Mouse (Mus musculus): Measurements from ENCODE around the gene Plxna3. TPM values are rescaled to one million over a fixed set of nuclear protein-coding genes. Genes with fewer than 3 reads are reported as not detected.

Plxna3 gene
- total RNA-seq (2012; rRNA removed) (2.6 and 4.9 TPM in 2 replicates), total RNA-seq (2014; rRNA removed) (1.4 and 2.0 TPM in 2 replicates), polyA plus RNA-seq (2012; ENCODE audit: insufficient read length, low read depth) (4.1 and 5.0 TPM in 2 replicates)

GRCm38 (mm10) chrX:74328725-74329161, at the start of gene Plxna3:
TSS of gene Plxna3 (plus strand) at chrX:74329066.
- no peaks in the 10 kb centered on the region for H3K27me3 ChIP-seq (replicated peaks)

GRCm38 (mm10) chrX:74281041-74281731, 47.7 kb upstream of the Plxna3 start:
- in situ Hi-C loops (cut with MboI; ENCODE audit: low pct_ligation_motif_present, low pct_unique_long_range_greater_than_20kb, low sequenced_read_pairs), result no loop called here
- dilution Hi-C loops (cut with MboI; ENCODE audit: extremely low pct_ligation_motif_present, extremely low pct_unique_long_range_greater_than_20kb, low sequenced_read_pairs), result no loop called here
- Histone ChIP-seq H3K4me3 (replicated peaks in 1 of 3; ENCODE audit: low read depth in 2 of 3, low read length in 2 of 3, poor library complexity in 1 of 3) (peak overlapping the region; percentile 71 to 97 (median 76)), H3K36me3 (replicated peaks in 1 of 2; ENCODE audit: control insufficient read depth in 1 of 2, insufficient read depth in 1 of 2, low read length in 1 of 2) (peaks cover 0 to 14% of the 10 kb centered on the region in 2 experiments), H3K27me3 (replicated peaks) (no peaks in the 10 kb centered on the region), H3K4me1 (ENCODE audit: control insufficient read depth in 1 of 2, insufficient read depth in 2 of 2) (peaks cover 0 to 10% of the 10 kb centered on the region in 2 experiments; a peak in 2 of 4 replicates), H3K9me3 (replicated peaks; ENCODE audit: low read length) (no peaks in the 10 kb centered on the region), H3K4me2 (ENCODE audit: insufficient read depth, low read depth, poor library complexity, severe bottlenecking) (peak overlapping the region; percentile 77), H3K9ac (ENCODE audit: insufficient read depth, low read depth) (peak overlapping the region; percentile 31; the same call in 1 of the 2 replicates), H3K27ac (ENCODE audit: insufficient read depth, low read depth) (no peak overlapping the region), H3K79me2 (replicated peaks; ENCODE audit: control insufficient read depth, extremely low read depth, insufficient read depth, poor library complexity, severe bottlenecking) (peaks cover 11% of the 10 kb centered on the region)
- no peak for DNase-seq (ENCODE audit: extremely low read depth)
- TF ChIP-seq GABPA (IDR thresholded peaks at IDR 0.05; ENCODE audit: insufficient replicate concordance, low read depth, low read length) (no peak), NRF1 (IDR thresholded peaks at IDR 0.05; ENCODE audit: low read depth, low read length) (no peak), ZKSCAN1 (IDR thresholded peaks at IDR 0.05; ENCODE audit: borderline replicate concordance, low read depth, low read length) (no peak), POLR2AphosphoS2 (IDR thresholded peaks at IDR 0.05; ENCODE audit: low read depth, low read length) (no peak), TCF12 (IDR thresholded peaks at IDR 0.05; ENCODE audit: low read depth, low read length) (no peak), ZNF384 (IDR thresholded peaks at IDR 0.05; ENCODE audit: low read depth, low read length) (no peak), E2F4 (IDR thresholded peaks at IDR 0.05; ENCODE audit: insufficient replicate concordance, low read depth, low read length) (no peak), HCFC1 (IDR thresholded peaks at IDR 0.05; ENCODE audit: low read depth, low read length) (no peak), MAX (IDR thresholded peaks at IDR 0.05; ENCODE audit: low read length) (no peak)

More at GRCm38 (mm10) chrX:74328725-74329161, at the start of gene Plxna3:
- H3K9me3 ChIP-seq (replicated peaks; ENCODE audit: low read length), result no peaks in the 10 kb centered on the region
- H3K4me3 ChIP-seq (replicated peaks in 1 of 3; ENCODE audit: low read depth in 2 of 3, low read length in 2 of 3, poor library complexity in 1 of 3), result peak within 1 kb of the TSS; percentile 39 to 53 (median 41)
- H3K9ac ChIP-seq (ENCODE audit: insufficient read depth, low read depth), result peak within 1 kb of the TSS; percentile 64
- dilution Hi-C loops (cut with MboI; ENCODE audit: extremely low pct_ligation_motif_present, extremely low pct_unique_long_range_greater_than_20kb, low sequenced_read_pairs) (no loop called here), in situ Hi-C loops (cut with MboI; ENCODE audit: low pct_ligation_motif_present, low pct_unique_long_range_greater_than_20kb, low sequenced_read_pairs) (no loop called here)
- peaks cover 0 to 15% of the 10 kb centered on the region in 2 experiments for H3K36me3 ChIP-seq (replicated peaks in 1 of 2; ENCODE audit: control insufficient read depth in 1 of 2, insufficient read depth in 1 of 2, low read length in 1 of 2)
- no peak within 1 kb of the TSS for H3K27ac ChIP-seq (ENCODE audit: insufficient read depth, low read depth)
- DNase-seq (ENCODE audit: extremely low read depth), result peak; percentile 40
- TF ChIP-seq CHD1 (IDR thresholded peaks at IDR 0.05; ENCODE audit: low read depth, low read length), result peak; percentile 92; the same call in 1 of the 2 replicates
- no peak for TF ChIP-seq MAFK (IDR thresholded peaks at IDR 0.05; ENCODE audit: insufficient replicate concordance, low read length)
- peak; percentile 50; the same call in 1 of the 2 replicates for TF ChIP-seq NELFE (IDR thresholded peaks at IDR 0.05; ENCODE audit: low read depth, low read length)
- TF ChIP-seq EP300 (IDR thresholded peaks at IDR 0.05; ENCODE audit: low read length), result no peak
- TF ChIP-seq JUND (conservative IDR thresholded peaks at IDR 0.05; ENCODE audit: low read depth, low read length), result no peak
- no peak for TF ChIP-seq ZKSCAN1 (IDR thresholded peaks at IDR 0.05; ENCODE audit: borderline replicate concordance, low read depth, low read length)
- TF ChIP-seq ETS1 (conservative IDR thresholded peaks at IDR 0.05; ENCODE audit: low read depth, low read length), result no peak; the same call in 1 of the 2 replicates
- 0 out of 2 replicates have a peak, but pooled peaks have one; percentile 14 for TF ChIP-seq IRF4 (IDR thresholded peaks at IDR 0.05; ENCODE audit: low read depth, low read length)
- TF ChIP-seq HCFC1 (IDR thresholded peaks at IDR 0.05; ENCODE audit: low read depth, low read length), result peak; percentile 39; the same call in 1 of the 2 replicates
- TF ChIP-seq ZC3H11A (IDR thresholded peaks at IDR 0.05; ENCODE audit: low read depth, low read length), result no peak
- TF ChIP-seq POLR2AphosphoS2 (IDR thresholded peaks at IDR 0.05; ENCODE audit: low read depth, low read length), result no peak
- TF ChIP-seq KAT2A (IDR thresholded peaks at IDR 0.05; ENCODE audit: insufficient replicate concordance, low read length), result no peak
- TF ChIP-seq POLR2A (IDR thresholded peaks at IDR 0.05; ENCODE audit: low read depth, low read length), result peak; percentile 74
- TF ChIP-seq CTCF (conservative IDR thresholded peaks at IDR 0.05 in 1 of 2, IDR thresholded peaks at IDR 0.05 in 1 of 2; ENCODE audit: low read depth in 2 of 2, low read length in 2 of 2), result no peak
- TF ChIP-seq PAX5 (IDR thresholded peaks at IDR 0.05; ENCODE audit: low read length), result no peak
- no peak for TF ChIP-seq JUN (IDR thresholded peaks at IDR 0.05; ENCODE audit: insufficient read depth, low read depth, low read length)
- 0 out of 2 replicates have a peak, but pooled peaks have one; percentile 37 for TF ChIP-seq MYC (IDR thresholded peaks at IDR 0.05; ENCODE audit: low read depth, low read length)
- no peak for TF ChIP-seq RCOR1 (conservative IDR thresholded peaks at IDR 0.05; ENCODE audit: low read depth, low read length)
- no peak for TF ChIP-seq RAD21 (IDR thresholded peaks at IDR 0.05; ENCODE audit: low read depth, low read length)
- TF ChIP-seq USF1 (IDR thresholded peaks at IDR 0.05; ENCODE audit: low read depth, low read length), result no peak
- TF ChIP-seq ELF1 (IDR thresholded peaks at IDR 0.05; ENCODE audit: low read depth, low read length), result no peak
- no peak for TF ChIP-seq GABPA (IDR thresholded peaks at IDR 0.05; ENCODE audit: insufficient replicate concordance, low read depth, low read length)
- TF ChIP-seq SMC3 (IDR thresholded peaks at IDR 0.05; ENCODE audit: low read depth, low read length), result no peak
- no peak for TF ChIP-seq ZMIZ1 (IDR thresholded peaks at IDR 0.05; ENCODE audit: low read depth, low read length)
- 0 out of 2 replicates have a peak, but pooled peaks have one; percentile 26 for TF ChIP-seq MAX (IDR thresholded peaks at IDR 0.05; ENCODE audit: low read length)
- TF ChIP-seq BHLHE40 (IDR thresholded peaks at IDR 0.05; ENCODE audit: low read depth, low read length), result 0 out of 2 replicates have a peak, but pooled peaks have one; percentile 6
- no peak for TF ChIP-seq NRF1 (IDR thresholded peaks at IDR 0.05; ENCODE audit: low read depth, low read length)
- 0 out of 2 replicates have a peak, but pooled peaks have one; percentile 31 for TF ChIP-seq SIN3A (IDR thresholded peaks at IDR 0.05; ENCODE audit: low read length)
- TF ChIP-seq USF2 (conservative IDR thresholded peaks at IDR 0.05; ENCODE audit: low read depth, low read length), result no peak
- no peak for TF ChIP-seq E2F4 (IDR thresholded peaks at IDR 0.05; ENCODE audit: insufficient replicate concordance, low read depth, low read length)
- peak; percentile 71 for TF ChIP-seq TBP (conservative IDR thresholded peaks at IDR 0.05; ENCODE audit: low read depth, low read length)
- no peak for TF ChIP-seq MEF2A (IDR thresholded peaks at IDR 0.05; ENCODE audit: borderline replicate concordance, low read depth, low read length)
- no peak for TF ChIP-seq CHD2 (IDR thresholded peaks at IDR 0.05; ENCODE audit: low read length)
- no peak for TF ChIP-seq MAZ (IDR thresholded peaks at IDR 0.05; ENCODE audit: low read depth, low read length)
- peak; percentile 70 for TF ChIP-seq MXI1 (IDR thresholded peaks at IDR 0.05; ENCODE audit: low read depth, low read length)
- no peak for TF ChIP-seq UBTF (IDR thresholded peaks at IDR 0.05; ENCODE audit: low read depth, low read length)
- TF ChIP-seq ZNF384 (IDR thresholded peaks at IDR 0.05; ENCODE audit: low read depth, low read length), result no peak
- 0 out of 2 replicates have a peak, but pooled peaks have one; percentile 39 for TF ChIP-seq TCF12 (IDR thresholded peaks at IDR 0.05; ENCODE audit: low read depth, low read length)
- H3K79me2 ChIP-seq (replicated peaks; ENCODE audit: control insufficient read depth, extremely low read depth, insufficient read depth, poor library complexity, severe bottlenecking), result no peaks in the 10 kb centered on the region; the same call in 1 of the 2 replicates
- H3K4me1 ChIP-seq (ENCODE audit: control insufficient read depth in 1 of 2, insufficient read depth in 2 of 2), result peaks cover 9 to 26% of the 10 kb centered on the region in 2 experiments; a peak in 2 of 4 replicates
- peak within 1 kb of the TSS; percentile 73 for H3K4me2 ChIP-seq (ENCODE audit: insufficient read depth, low read depth, poor library complexity, severe bottlenecking)
